ENCODE assay signal across 8 mouse cellular contexts in the genomic region with DNA sequence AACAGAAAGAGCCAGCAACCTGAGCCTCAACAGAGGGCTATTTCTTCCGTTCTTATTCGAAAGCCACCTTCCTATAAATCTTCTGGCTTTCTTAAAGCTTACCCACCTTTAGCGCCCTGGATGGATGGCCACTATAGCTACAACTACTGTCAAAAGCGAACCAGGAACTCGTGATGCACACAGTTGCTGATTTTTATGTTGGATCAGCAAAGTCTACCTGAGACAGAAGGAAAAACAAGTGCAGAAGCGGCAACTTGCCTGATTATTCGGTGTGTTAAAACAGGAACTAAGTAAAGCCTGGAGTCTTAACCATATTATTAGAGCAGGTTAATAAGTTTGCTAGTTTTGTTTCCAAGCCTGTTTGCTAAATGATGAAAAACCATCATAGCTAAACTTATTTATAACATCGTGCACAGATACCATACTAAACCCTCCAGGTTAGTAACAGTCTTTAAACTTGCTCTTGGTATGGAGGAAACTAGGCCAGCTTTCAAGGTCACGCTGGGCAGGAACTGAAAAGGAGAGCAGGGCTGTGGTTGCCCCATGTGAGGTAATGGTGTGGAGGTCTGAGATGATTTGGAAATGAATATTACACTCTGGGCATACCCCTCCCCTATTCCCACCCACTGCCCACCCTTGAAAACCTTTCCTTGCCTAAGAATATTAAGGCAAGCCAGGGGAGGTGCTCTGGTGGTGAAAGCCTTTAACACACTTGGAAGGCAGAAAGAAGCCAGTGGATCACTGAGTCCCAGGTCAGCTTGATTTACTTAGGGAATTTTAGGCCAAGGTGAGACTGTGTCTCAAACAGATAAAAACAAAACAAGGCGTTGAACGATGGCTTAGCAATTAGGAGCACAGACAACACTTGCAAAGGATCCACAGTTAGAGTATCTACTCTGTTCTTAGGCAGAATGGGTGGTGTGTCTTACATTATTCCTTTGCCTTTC. TPM values are rescaled to one million over a fixed set of nuclear protein-coding genes. Genes with fewer than 3 reads are reported as not detected.
DNase-seq lines count a peak whose midpoint lies in the region; ATAC-seq lines count a peak whose summit lies in the region.

No protein-coding gene starts in this region.

- peak; percentile 9 to 23 for DNase-seq in spleen, postnatal 36 days (ENCODE audit: low spot score in 2 of 2)
- DNase-seq in spleen, postnatal 14 days (ENCODE audit: low spot score in 2 of 2) = no peak
- peak; percentile 8 for DNase-seq in embryo, embryonic 11 days
- peak; percentile 24 to 41 for DNase-seq in heart, postnatal 10 days
- DNase-seq in limb, embryonic 11.5 days (ENCODE audit: low spot score) = no peak
- DNase-seq in left cerebral cortex, postnatal 4 days = no peak
- no peak for DNase-seq in ovary, postnatal 36 days (ENCODE audit: low spot score)

- ATAC-seq in limb, embryonic 11.5 days (ENCODE audit: insufficient number of reproducible peaks, low FRiP score, low TSS enrichment, low read depth) = no peak
- ATAC-seq in neural tube, embryonic 12.5 days (ENCODE audit: low FRiP score, low read depth) = no peak; the same call in 1 of the 2 replicates

- no peaks in the 10 kb centered on the region for H3K4me1 ChIP-seq in limb, embryonic 11.5 days (ENCODE audit: control insufficient read depth, insufficient read depth, low read length)
- peaks cover 14% of the 10 kb centered on the region for H3K4me1 ChIP-seq in neural tube, embryonic 12.5 days

- intact Hi-C loops in heart, postnatal 10 days (cut with DNase I) = no loop called here
- intact Hi-C loops in left cerebral cortex, postnatal 4 days (cut with DNase I) = no loop called here

- no peaks in the 10 kb centered on the region for H3K9me3 ChIP-seq in limb, embryonic 11.5 days (ENCODE audit: control insufficient read depth, low read length)
- H3K9me3 ChIP-seq in neural tube, embryonic 12.5 days = no peaks in the 10 kb centered on the region

- H3K9ac ChIP-seq in limb, embryonic 11.5 days (ENCODE audit: low read length) = peak overlapping the region; percentile 82
- H3K9ac ChIP-seq in neural tube, embryonic 12.5 days = peak overlapping the region; percentile 88

- H3K4me2 ChIP-seq in limb, embryonic 11.5 days (ENCODE audit: low read depth, severe bottlenecking) = peak overlapping the region; percentile 53
- peak overlapping the region; percentile 61 for H3K4me2 ChIP-seq in neural tube, embryonic 12.5 days (replicated peaks)

- no peaks in the 10 kb centered on the region for H3K27me3 ChIP-seq in limb, embryonic 11.5 days (ENCODE audit: control insufficient read depth, insufficient read depth, low read length)
- no peaks in the 10 kb centered on the region for H3K27me3 ChIP-seq in neural tube, embryonic 12.5 days (replicated peaks)

- peak overlapping the region; percentile 78 for H3K4me3 ChIP-seq in limb, embryonic 11.5 days (ENCODE audit: low read depth, low read length)
- peak overlapping the region; percentile 87 for H3K4me3 ChIP-seq in neural tube, embryonic 12.5 days

- H3K27ac ChIP-seq in limb, embryonic 11.5 days (replicated peaks; ENCODE audit: low read depth, low read length) = peak overlapping the region; percentile 84
- peak overlapping the region; percentile 89 for H3K27ac ChIP-seq in neural tube, embryonic 12.5 days

- no peaks in the 10 kb centered on the region for H3K36me3 ChIP-seq in limb, embryonic 11.5 days (ENCODE audit: control insufficient read depth, insufficient read depth, low read length)
- H3K36me3 ChIP-seq in neural tube, embryonic 12.5 days = no peaks in the 10 kb centered on the region

- 19% methylated on average over 11 of the region's 11 CpGs for WGBS in limb, embryonic 11.5 days
- 22% methylated on average over 11 of the region's 11 CpGs for WGBS in neural tube, embryonic 12.5 days

RNA-seq across cellular contexts. Expression of a gene that starts 0.9 kb away (rescaled TPM):
- 10 to 100 TPM; 17.2 to 19.8 TPM for total RNA-seq in heart, postnatal 10 days (2021)
- 17.7 and 23.5 TPM in 2 replicates for polyA plus RNA-seq in limb, embryonic 11.5 days (2014; fragmentation: Nextera tagmentation; extraction: Ambion mirVana)
- polyA plus RNA-seq in neural tube, embryonic 12.5 days (2016; fragmentation: Nextera tagmentation; extraction: Ambion mirVana) = 19.0 and 19.4 TPM in 2 replicates
- total RNA-seq in left cerebral cortex, postnatal 4 days (2021) = 10 to 100 TPM; 26.7 to 27.1 TPM

RNA-seq across cellular contexts. Expression of a gene that starts 25.6 kb away (rescaled TPM):
- 10 to 100 TPM; 10.5 to 15.9 TPM for total RNA-seq in heart, postnatal 10 days (2021)
- polyA plus RNA-seq in limb, embryonic 11.5 days (2014; fragmentation: Nextera tagmentation; extraction: Ambion mirVana) = 17.6 and 17.8 TPM in 2 replicates
- 14.1 and 16.6 TPM in 2 replicates for polyA plus RNA-seq in neural tube, embryonic 12.5 days (2016; fragmentation: Nextera tagmentation; extraction: Ambion mirVana)
- 10 to 100 TPM; 24.8 to 27.6 TPM for total RNA-seq in left cerebral cortex, postnatal 4 days (2021)

Comparison
In these comparisons a context has a peak if more than half of its experiments do, and no peak if none do; other contexts are left out.
1. DNase-seq: peak in spleen, postnatal 36 days (2 of 2), embryo, embryonic 11 days (single experiment) and heart, postnatal 10 days (2 of 2); none in spleen, postnatal 14 days (0 of 2), limb, embryonic 11.5 days (single experiment), left cerebral cortex, postnatal 4 days (single experiment) and ovary, postnatal 36 days (single experiment).